Mouse (Mus musculus) right cerebral cortex, postnatal 36 days (tissue): ENCODE results near the gene Mindy3.

Experiments used
- DNase-seq, 2 experiments: peaks; one replicate each; pipeline ENCODE4 v3.0.0; 2022; ENCODE audit warnings: low spot score in 2 of 2, mixed read lengths in 1 of 2

Gene Mindy3

DNA sequence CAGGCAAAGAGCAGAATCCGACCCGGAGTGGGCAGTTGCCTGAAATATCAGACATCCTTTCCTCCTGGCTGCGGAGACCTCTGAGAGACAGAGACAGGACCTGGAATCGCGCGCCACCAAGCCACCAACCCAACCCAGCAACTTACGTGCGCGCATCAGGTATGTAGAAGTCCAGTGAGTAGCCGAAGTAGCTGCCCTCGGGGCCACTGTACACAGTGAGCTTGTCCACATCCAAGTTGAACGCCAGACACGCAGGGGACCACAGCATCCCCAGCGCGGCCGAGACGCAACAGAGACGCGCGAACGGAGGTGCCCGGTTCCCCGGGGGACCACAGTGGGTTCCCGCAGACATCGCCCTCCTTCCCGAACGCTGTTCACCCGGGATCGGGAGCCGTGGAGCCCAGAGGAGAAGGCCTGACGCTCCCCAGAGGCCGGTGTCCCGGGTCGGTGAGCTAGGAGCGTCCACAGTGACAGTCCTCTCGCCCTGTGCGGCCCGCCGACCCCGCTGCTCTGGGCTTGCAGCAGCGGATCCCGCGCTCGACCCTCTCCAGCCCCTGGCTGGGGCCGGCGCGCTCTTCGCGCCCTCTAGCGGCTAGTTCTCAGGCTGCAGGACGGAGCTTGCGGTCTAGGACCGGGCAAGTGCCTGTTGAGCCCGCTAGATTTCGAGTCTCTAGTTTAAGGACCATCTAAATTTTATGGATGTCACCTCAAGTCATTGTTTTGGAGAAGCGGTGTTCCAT lies 117.7 kb downstream of the Mindy3 start, which contains the start of gene Itga8:
Itga8 (minus strand) TSS at position 492 of the 740 bp plus-strand sequence.
- peak; percentile 57 to 61 for DNase-seq

DNA sequence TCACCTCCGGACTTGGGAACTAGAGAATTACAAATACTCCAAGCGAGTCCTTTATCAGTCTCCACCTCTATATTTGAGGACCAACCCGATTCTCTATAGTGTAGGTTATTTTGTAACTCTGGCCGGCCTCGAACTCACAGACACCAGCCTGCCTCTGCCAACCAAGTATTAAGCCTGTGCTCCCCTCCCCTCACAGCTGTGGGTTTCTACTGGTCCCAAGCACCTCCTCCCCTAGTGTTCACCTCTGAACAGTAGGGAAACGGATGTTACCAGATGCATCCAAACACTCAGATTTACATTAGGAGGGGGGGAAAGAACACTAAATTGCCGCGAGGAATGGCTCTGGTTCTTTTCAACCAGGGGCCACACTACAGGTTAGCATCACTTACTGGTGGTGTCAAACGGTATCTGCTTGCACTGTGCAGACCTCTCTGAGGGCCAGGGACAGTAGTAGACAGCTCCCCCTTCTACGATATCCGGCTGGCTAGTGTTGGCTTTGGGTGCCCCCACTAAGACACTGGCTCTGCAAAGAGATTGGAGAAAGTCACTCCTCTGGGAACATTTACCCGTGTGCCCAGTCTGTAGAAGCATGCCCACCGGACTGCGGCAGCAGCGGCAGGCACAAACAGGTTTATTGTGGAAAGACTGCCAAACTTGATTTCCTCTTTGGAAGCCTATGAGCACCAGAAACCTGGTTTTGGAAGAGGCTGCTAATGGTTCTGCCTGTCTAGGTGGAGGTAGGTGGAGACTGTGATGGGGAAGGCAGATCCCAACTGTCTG lies 118.6 kb downstream of the Mindy3 start:
- DNase-seq, result no peak

DNA sequence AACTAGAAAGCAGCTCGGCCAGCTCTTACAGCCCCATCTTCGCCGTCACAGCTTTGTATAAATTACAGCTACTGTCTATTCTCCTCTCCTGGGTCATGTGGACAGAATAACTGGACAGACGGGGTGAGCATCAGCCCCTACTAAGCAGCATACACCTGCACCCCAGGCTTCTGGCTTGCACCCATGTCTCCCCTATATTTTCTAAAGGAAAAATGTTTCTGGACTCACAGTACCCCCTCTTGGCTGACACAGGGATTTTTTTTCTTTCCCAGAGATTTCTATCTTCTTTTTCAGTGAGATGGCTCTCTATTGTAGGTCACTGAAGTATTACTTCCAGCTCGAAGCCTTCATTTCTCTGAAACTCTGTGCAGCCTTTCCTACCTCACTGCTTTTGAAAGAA lies 122.0 kb downstream of the Mindy3 start:
- no peak for DNase-seq
